Mouse (Mus musculus) MEL (cell line): Measurements from ENCODE around the gene Ip6k3.

Experiments
- CTCF ChIP-seq, 3 experiments: IDR thresholded peaks in 2 of 3; conservative IDR thresholded peaks in 1 of 3; 2 replicates each; pipeline ENCODE4 v1.5.1; 2011 to 2012; ENCODE audit warnings: low read length in 3 of 3, low read depth in 2 of 3, mild to moderate bottlenecking in 2 of 3, improper control_type of control experiment in 1 of 3, inconsistent platforms in 1 of 3, mixed read lengths in 1 of 3, moderate library complexity in 1 of 3; ENCODE audit not compliant: control insufficient read depth in 1 of 3, insufficient read depth in 1 of 3, poor library complexity in 1 of 3, severe bottlenecking in 1 of 3
- ELF1 ChIP-seq: IDR thresholded peaks from 2 replicates; pipeline ENCODE4 v1.6.1; 2014; ENCODE audit warnings: low read depth, mild to moderate bottlenecking, inconsistent platforms, low read length, improper control_type of control experiment, moderate library complexity
- GATA1 ChIP-seq: IDR thresholded peaks from 2 replicates; pipeline ENCODE4 v1.6.1; 2011; ENCODE audit warnings: low read depth, low read length, improper control_type of control experiment
- KAT2A ChIP-seq: conservative IDR thresholded peaks from 2 replicates; pipeline ENCODE4 v1.6.1; 2012; ENCODE audit warnings: low read depth, low read length, improper control_type of control experiment, inconsistent platforms
- MXI1 ChIP-seq: IDR thresholded peaks from 2 replicates; pipeline ENCODE4 v1.6.1; 2011; ENCODE audit warnings: mild to moderate bottlenecking, low read depth, low read length, improper control_type of control experiment
- MYC ChIP-seq: IDR thresholded peaks from 2 replicates; pipeline ENCODE4 v1.6.1; 2011; ENCODE audit warnings: low read depth, mild to moderate bottlenecking, low read length, improper control_type of control experiment, moderate library complexity
- POLR2A ChIP-seq, 2 experiments: IDR thresholded peaks; 2 replicates each; pipeline ENCODE4 v1.6.1; 2011 to 2012; ENCODE audit warnings: low read length in 2 of 2, mild to moderate bottlenecking in 2 of 2, control low read depth in 1 of 2, improper control_type of control experiment in 1 of 2, low read depth in 1 of 2, moderate library complexity in 1 of 2; ENCODE audit not compliant: control insufficient read depth in 1 of 2, insufficient read depth in 1 of 2, poor library complexity in 1 of 2
- POLR2AphosphoS2 ChIP-seq: IDR thresholded peaks from 2 replicates; pipeline ENCODE4 v1.6.1; 2011; ENCODE audit warnings: low read length, improper control_type of control experiment
- TAL1 ChIP-seq: IDR thresholded peaks from 2 replicates; pipeline ENCODE4 v1.6.1; 2012; ENCODE audit warnings: mild to moderate bottlenecking, inconsistent platforms, low read length, moderate library complexity, mixed read lengths
- TCF12 ChIP-seq: IDR thresholded peaks from 2 replicates; pipeline ENCODE4 v1.6.1; 2014; ENCODE audit warnings: low read depth, mild to moderate bottlenecking, inconsistent platforms, low read length, improper control_type of control experiment, moderate library complexity
- USF1 ChIP-seq: IDR thresholded peaks from 2 replicates; pipeline ENCODE4 v1.6.1; 2014; ENCODE audit warnings: low read depth, mild to moderate bottlenecking, inconsistent platforms, low read length, improper control_type of control experiment, moderate library complexity

GRCm38 (mm10) chr17:27176287-27176686 lies 8.7 kb upstream of the Ip6k3 start:
- no peak for TF ChIP-seq POLR2A (IDR thresholded peaks at IDR 0.05; ENCODE audit: control insufficient read depth in 1 of 2, insufficient read depth in 1 of 2, low read depth in 1 of 2, low read length in 2 of 2, poor library complexity in 1 of 2)
- no peak for TF ChIP-seq USF1
- TF ChIP-seq TCF12 = no peak
- no peak for TF ChIP-seq KAT2A
- TF ChIP-seq TAL1 = no peak
- TF ChIP-seq GATA1 = no peak
- TF ChIP-seq CTCF (IDR thresholded peaks at IDR 0.05 in 2 of 3, conservative IDR thresholded peaks at IDR 0.05 in 1 of 3; ENCODE audit: control insufficient read depth in 1 of 3, insufficient read depth in 1 of 3, low read depth in 2 of 3, low read length in 3 of 3, poor library complexity in 1 of 3, severe bottlenecking in 1 of 3) = no peak
- no peak for TF ChIP-seq MYC
- no peak for TF ChIP-seq ELF1
- TF ChIP-seq MXI1 = no peak
- TF ChIP-seq POLR2AphosphoS2 = no peak
